8 mouse cellular contexts compared by ENCODE assay signal in the genomic region with DNA sequence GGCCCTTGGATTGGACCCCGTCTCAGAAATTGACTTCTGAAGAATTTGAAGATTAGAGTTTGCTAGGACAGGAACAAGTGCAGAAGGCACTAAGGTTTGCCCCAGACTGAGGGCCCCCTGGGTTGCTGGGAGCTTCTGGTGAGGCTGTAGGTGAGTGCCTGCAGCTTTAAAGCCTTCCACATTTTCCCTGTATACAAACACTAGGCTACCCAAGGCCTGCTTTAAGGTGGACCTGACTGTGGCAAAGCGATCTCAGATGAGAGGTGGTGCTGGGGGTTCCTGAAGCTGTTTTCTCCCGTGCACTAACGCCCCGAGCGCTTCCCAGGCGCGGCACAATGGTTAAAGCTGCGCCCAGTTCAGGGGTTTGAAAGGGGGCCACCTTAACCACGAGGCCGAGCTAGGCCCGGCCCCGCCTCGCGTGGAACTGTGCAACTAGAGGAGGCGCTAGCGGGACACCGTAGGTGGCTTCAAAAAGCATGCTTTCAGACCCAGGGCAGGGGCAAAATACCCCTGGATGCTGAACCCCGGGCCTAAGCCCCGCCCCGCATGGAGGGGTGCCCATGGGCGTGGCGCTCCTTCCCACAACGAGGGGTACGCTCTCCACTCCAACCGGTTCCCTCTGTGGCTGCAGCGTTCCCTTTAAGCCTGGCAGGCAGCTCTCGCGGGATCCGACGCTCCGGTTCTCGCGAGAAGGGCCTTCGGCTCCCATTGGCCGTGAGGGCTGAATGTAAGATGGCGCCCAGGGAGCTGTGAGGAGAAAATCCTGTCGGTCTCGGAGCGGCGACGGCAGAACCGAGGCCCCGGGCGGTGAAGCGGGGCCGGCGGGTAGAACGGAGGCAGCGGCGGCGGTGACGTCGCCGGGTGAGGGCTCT. TPM values are rescaled to one million over a fixed set of nuclear protein-coding genes. Genes with fewer than 3 reads are reported as not detected.
DNase-seq lines count a peak whose midpoint lies in the region; ATAC-seq lines count a peak whose summit lies in the region.

Gene Qrich1, plus strand, starts transcription at position 427 of the 872 bp plus-strand sequence.

- no peaks in the 10 kb centered on the region for H3K9me3 ChIP-seq in heart, embryonic 14.5 days (ENCODE audit: control insufficient read depth, low read length)
- no peaks in the 10 kb centered on the region for H3K9me3 ChIP-seq in liver, embryonic 13.5 days (replicated peaks)
- no peaks in the 10 kb centered on the region for H3K9me3 ChIP-seq in stomach, embryonic 16.5 days (replicated peaks; ENCODE audit: control insufficient read depth, low read length)

- peak; percentile 94 for ATAC-seq in CD4-positive, CD25-positive, alpha-beta regulatory T cell, adult 4 months
- ATAC-seq in heart, embryonic 14.5 days (ENCODE audit: insufficient number of reproducible peaks, insufficient read depth, low FRiP score, low read depth): peak; percentile 91
- ATAC-seq in liver, embryonic 13.5 days (ENCODE audit: low read depth): peak; percentile 89
- ATAC-seq in stomach, embryonic 16.5 days (ENCODE audit: insufficient read depth, low FRiP score): peak; percentile 95

- peak; percentile 95 for DNase-seq in c-Kit-negative CD71-positive TER-119-positive erythroid progenitor cells, embryonic 14.5 days (ENCODE audit: low read depth, low spot score)
- peak; percentile 94 for DNase-seq in fibroblast of lung, adult 2 months (ENCODE audit: low read depth)
- peak; percentile 97 for DNase-seq in kidney, postnatal 14 days
- DNase-seq in liver, embryonic 13.5 days: peak; percentile 93
- DNase-seq in neural tube, embryonic 10.5 days (ENCODE audit: extremely low spot score, low spot score): peak; percentile 94

- H3K4me3 ChIP-seq in heart, embryonic 14.5 days (ENCODE audit: control insufficient read depth in 1 of 2, insufficient read depth in 1 of 2, low read depth in 1 of 2, low read length in 2 of 2): peak within 1 kb of the TSS; percentile 79 to 98
- H3K4me3 ChIP-seq in liver, embryonic 13.5 days (replicated peaks): peak within 1 kb of the TSS; percentile 97
- H3K4me3 ChIP-seq in stomach, embryonic 16.5 days (replicated peaks; ENCODE audit: low read length): peak within 1 kb of the TSS; percentile 96

- peak within 1 kb of the TSS; percentile 85 for H3K4me2 ChIP-seq in heart, embryonic 14.5 days (ENCODE audit: low read length)
- H3K4me2 ChIP-seq in liver, embryonic 13.5 days: peak within 1 kb of the TSS; percentile 95
- peak within 1 kb of the TSS; percentile 78 for H3K4me2 ChIP-seq in stomach, embryonic 16.5 days (ENCODE audit: low read depth, low read length)

- H3K27me3 ChIP-seq in heart, embryonic 14.5 days (ENCODE audit: control insufficient read depth, insufficient read depth, low read length): no peaks in the 10 kb centered on the region
- no peaks in the 10 kb centered on the region for H3K27me3 ChIP-seq in liver, embryonic 13.5 days
- no peaks in the 10 kb centered on the region for H3K27me3 ChIP-seq in stomach, embryonic 16.5 days (ENCODE audit: control insufficient read depth, insufficient read depth, low read length)

- peak within 1 kb of the TSS; percentile 99 for H3K9ac ChIP-seq in heart, embryonic 14.5 days (ENCODE audit: low read length)
- peak within 1 kb of the TSS; percentile 97 for H3K9ac ChIP-seq in liver, embryonic 13.5 days
- peak within 1 kb of the TSS; percentile 98 for H3K9ac ChIP-seq in stomach, embryonic 16.5 days (ENCODE audit: low read length)

- H3K27ac ChIP-seq in heart, embryonic 14.5 days (replicated peaks in 1 of 2; ENCODE audit: control insufficient read depth in 1 of 2, insufficient read depth in 1 of 2, low read depth in 2 of 2, low read length in 2 of 2): peak within 1 kb of the TSS; percentile 98 to 99
- H3K27ac ChIP-seq in liver, embryonic 13.5 days: peak within 1 kb of the TSS; percentile 98
- peak within 1 kb of the TSS; percentile 100 for H3K27ac ChIP-seq in stomach, embryonic 16.5 days (ENCODE audit: low read length)

- H3K4me1 ChIP-seq in heart, embryonic 14.5 days (ENCODE audit: control insufficient read depth in 2 of 2, insufficient read depth in 2 of 2, low read length in 2 of 2): peaks cover 0 to 20% of the 10 kb centered on the region in 2 experiments; a peak in 2 of 4 replicates
- peaks cover 36% of the 10 kb centered on the region for H3K4me1 ChIP-seq in liver, embryonic 13.5 days (replicated peaks)
- peaks cover 13% of the 10 kb centered on the region for H3K4me1 ChIP-seq in stomach, embryonic 16.5 days (ENCODE audit: control insufficient read depth, insufficient read depth, low read length)

- WGBS in heart, embryonic 14.5 days: under 1% methylated on average over 55 of the region's 55 CpGs
- 2% methylated on average over 50 of the region's 55 CpGs for WGBS in liver, embryonic 13.5 days (ENCODE audit: insufficient replicate concordance)
- WGBS in stomach, embryonic 16.5 days: under 1% methylated on average over 54 of the region's 55 CpGs

- H3K36me3 ChIP-seq in heart, embryonic 14.5 days (ENCODE audit: control insufficient read depth, insufficient read depth, low read length): peaks cover 49% of the 10 kb centered on the region
- H3K36me3 ChIP-seq in liver, embryonic 13.5 days: peaks cover 57% of the 10 kb centered on the region
- peaks cover 7% of the 10 kb centered on the region; the same call in 1 of the 2 replicates for H3K36me3 ChIP-seq in stomach, embryonic 16.5 days (ENCODE audit: control insufficient read depth, insufficient read depth, low read length)

RNA-seq across cellular contexts. Expression of gene Qrich1, which starts in this region (rescaled TPM):
- 10 to 100 TPM; 77.2 to 91.3 TPM for polyA plus RNA-seq in CD4-positive, CD25-positive, alpha-beta regulatory T cell, adult 4 months (2017; shearing (Covaris generic))
- 85.1 and 91.9 TPM in 2 replicates for polyA plus RNA-seq in heart, embryonic 14.5 days (2014; fragmentation: Nextera tagmentation; extraction: Ambion mirVana)
- 46.2 and 61.1 TPM in 2 replicates for polyA plus RNA-seq in liver, embryonic 13.5 days (2015; fragmentation: Nextera tagmentation; extraction: Ambion mirVana)
- 95.4 and 97.1 TPM in 2 replicates for polyA plus RNA-seq in stomach, embryonic 16.5 days (2015; fragmentation: Nextera tagmentation; extraction: Ambion mirVana)

Comparison
In these comparisons a context has a peak if more than half of its experiments do, and no peak if none do; other contexts are left out.
1. Peak in every context shown above with its lines: DNase-seq, ATAC-seq, H3K4me3 ChIP-seq and H3K27ac ChIP-seq.